Mouse (Mus musculus) MEL (cell line): ENCODE data around the gene Stk38l. TPM values are rescaled to one million over a fixed set of nuclear protein-coding genes. Genes with fewer than 3 reads are reported as not detected.

Experiments used
- DNase-seq: peaks from one replicate; pipeline ENCODE4 v3.0.0; 2011; ENCODE audit warnings: low read depth, low spot score
- H3K27ac ChIP-seq: 2 replicates; pipeline ENCODE4 v1.5.1; 2012; ENCODE audit warnings: low read depth, mild to moderate bottlenecking, control low read depth, low read length, moderate library complexity; ENCODE audit not compliant: control insufficient read depth
- H3K27me3 ChIP-seq, 2 experiments: fragments of 150-350 bp in 1 of 2; sonication (generic) in 1 of 2; 2 replicates each; pipeline ENCODE4 v1.6.1; 2012; ENCODE audit warnings: low read length in 2 of 2, mild to moderate bottlenecking in 2 of 2, improper control_type of control experiment in 1 of 2, moderate library complexity in 1 of 2; ENCODE audit not compliant: insufficient read depth in 2 of 2, control insufficient read depth in 1 of 2
- H3K36me3 ChIP-seq, 2 experiments: 2 replicates each; pipeline ENCODE4 v1.6.1; 2012 to 2014; ENCODE audit warnings: low read length in 2 of 2, improper control_type of control experiment in 1 of 2, inconsistent platforms in 1 of 2, mild to moderate bottlenecking in 1 of 2; ENCODE audit not compliant: insufficient read depth in 2 of 2, control insufficient read depth in 1 of 2
- H3K4me1 ChIP-seq, 2 experiments: fragments of 150-350 bp in 1 of 2; sonication (generic) in 1 of 2; 2 replicates each; pipeline ENCODE4 v1.6.1; 2012; ENCODE audit warnings: low read length in 2 of 2, improper control_type of control experiment in 1 of 2, mild to moderate bottlenecking in 1 of 2; ENCODE audit not compliant: insufficient read depth in 2 of 2, control insufficient read depth in 1 of 2
- H3K4me3 ChIP-seq, 2 experiments: fragments of 150-350 bp in 1 of 2; sonication (generic) in 1 of 2; 2 replicates each; pipeline ENCODE4 v1.5.1; 2012; ENCODE audit warnings: low read depth in 2 of 2, low read length in 2 of 2, mild to moderate bottlenecking in 2 of 2, moderate library complexity in 2 of 2, control low read depth in 1 of 2, improper control_type of control experiment in 1 of 2; ENCODE audit not compliant: control insufficient read depth in 1 of 2, insufficient read depth in 1 of 2
- H3K79me2 ChIP-seq: 2 replicates; pipeline ENCODE4 v1.6.1; 2012; ENCODE audit warnings: mild to moderate bottlenecking, low read length, moderate library complexity; ENCODE audit not compliant: control insufficient read depth, poor library complexity, insufficient read depth
- H3K9ac ChIP-seq: 2 replicates; pipeline ENCODE4 v1.6.1; 2012; ENCODE audit warnings: low read depth, mild to moderate bottlenecking, control low read depth, low read length, moderate library complexity; ENCODE audit not compliant: control insufficient read depth, poor library complexity, severe bottlenecking
- H3K9me3 ChIP-seq: fragments of 150-350 bp; sonication (generic); replicated peaks from 2 replicates; pipeline ENCODE4 v1.6.1; 2012; ENCODE audit warnings: mild to moderate bottlenecking, low read length, improper control_type of control experiment, moderate library complexity; ENCODE audit not compliant: insufficient read depth
- BHLHE40 ChIP-seq: IDR thresholded peaks from 2 replicates; pipeline ENCODE4 v1.6.1; 2012; ENCODE audit warnings: low read depth, mild to moderate bottlenecking, inconsistent platforms, low read length, improper control_type of control experiment, borderline replicate concordance
- CHD2 ChIP-seq: IDR thresholded peaks from 2 replicates; pipeline ENCODE4 v1.6.1; 2011; ENCODE audit warnings: low read length, improper control_type of control experiment
- CTCF ChIP-seq, 3 experiments: IDR thresholded peaks in 2 of 3; conservative IDR thresholded peaks in 1 of 3; 2 replicates each; pipeline ENCODE4 v1.5.1; 2011 to 2012; ENCODE audit warnings: low read length in 3 of 3, low read depth in 2 of 3, mild to moderate bottlenecking in 2 of 3, improper control_type of control experiment in 1 of 3, inconsistent platforms in 1 of 3, mixed read lengths in 1 of 3, moderate library complexity in 1 of 3; ENCODE audit not compliant: control insufficient read depth in 1 of 3, insufficient read depth in 1 of 3, poor library complexity in 1 of 3, severe bottlenecking in 1 of 3
- ELF1 ChIP-seq: IDR thresholded peaks from 2 replicates; pipeline ENCODE4 v1.6.1; 2014; ENCODE audit warnings: low read depth, mild to moderate bottlenecking, inconsistent platforms, low read length, improper control_type of control experiment, moderate library complexity
- HCFC1 ChIP-seq: IDR thresholded peaks from 2 replicates; pipeline ENCODE4 v1.6.1; 2012; ENCODE audit warnings: low read depth, mild to moderate bottlenecking, inconsistent platforms, low read length, improper control_type of control experiment, moderate library complexity
- MAFK ChIP-seq: IDR thresholded peaks from 2 replicates; pipeline ENCODE4 v1.6.1; 2011; ENCODE audit warnings: low read depth, mild to moderate bottlenecking, low read length, improper control_type of control experiment, borderline replicate concordance
- MAX ChIP-seq: IDR thresholded peaks from 2 replicates; pipeline ENCODE4 v1.6.1; 2011; ENCODE audit warnings: low read length, improper control_type of control experiment
- MAZ ChIP-seq: IDR thresholded peaks from 2 replicates; pipeline ENCODE4 v1.6.1; 2012; ENCODE audit warnings: low read depth, mild to moderate bottlenecking, inconsistent platforms, low read length, improper control_type of control experiment
- MEF2A ChIP-seq: IDR thresholded peaks from 2 replicates; pipeline ENCODE4 v1.6.1; 2014; ENCODE audit warnings: low read depth, mild to moderate bottlenecking, inconsistent platforms, low read length, improper control_type of control experiment; ENCODE audit not compliant: poor library complexity, insufficient replicate concordance, severe bottlenecking; ENCODE audit errors: extremely low read depth
- MXI1 ChIP-seq: IDR thresholded peaks from 2 replicates; pipeline ENCODE4 v1.6.1; 2011; ENCODE audit warnings: mild to moderate bottlenecking, low read depth, low read length, improper control_type of control experiment
- MYB ChIP-seq: IDR thresholded peaks from 2 replicates; pipeline ENCODE4 v1.6.1; 2011; ENCODE audit warnings: mild to moderate bottlenecking, low read depth, low read length, improper control_type of control experiment
- POLR2A ChIP-seq, 2 experiments: IDR thresholded peaks; 2 replicates each; pipeline ENCODE4 v1.6.1; 2011 to 2012; ENCODE audit warnings: low read length in 2 of 2, mild to moderate bottlenecking in 2 of 2, control low read depth in 1 of 2, improper control_type of control experiment in 1 of 2, low read depth in 1 of 2, moderate library complexity in 1 of 2; ENCODE audit not compliant: control insufficient read depth in 1 of 2, insufficient read depth in 1 of 2, poor library complexity in 1 of 2
- POLR2AphosphoS2 ChIP-seq: IDR thresholded peaks from 2 replicates; pipeline ENCODE4 v1.6.1; 2011; ENCODE audit warnings: low read length, improper control_type of control experiment
- TAL1 ChIP-seq: IDR thresholded peaks from 2 replicates; pipeline ENCODE4 v1.6.1; 2012; ENCODE audit warnings: mild to moderate bottlenecking, inconsistent platforms, low read length, moderate library complexity, mixed read lengths
- TBP ChIP-seq: IDR thresholded peaks from 2 replicates; pipeline ENCODE4 v1.8.0; 2011; ENCODE audit warnings: low read depth, low read length, improper control_type of control experiment
- TCF12 ChIP-seq: IDR thresholded peaks from 2 replicates; pipeline ENCODE4 v1.6.1; 2014; ENCODE audit warnings: low read depth, mild to moderate bottlenecking, inconsistent platforms, low read length, improper control_type of control experiment, moderate library complexity
- UBTF ChIP-seq: IDR thresholded peaks from 2 replicates; pipeline ENCODE4 v1.6.1; 2012; ENCODE audit warnings: low read depth, mild to moderate bottlenecking, inconsistent platforms, low read length, improper control_type of control experiment, moderate library complexity, borderline replicate concordance; ENCODE audit not compliant: insufficient read depth
- USF1 ChIP-seq: IDR thresholded peaks from 2 replicates; pipeline ENCODE4 v1.6.1; 2014; ENCODE audit warnings: low read depth, mild to moderate bottlenecking, inconsistent platforms, low read length, improper control_type of control experiment, moderate library complexity
- ZKSCAN1 ChIP-seq: IDR thresholded peaks from 2 replicates; pipeline ENCODE4 v1.6.1; 2012; ENCODE audit warnings: low read depth, mild to moderate bottlenecking, inconsistent platforms, low read length, improper control_type of control experiment, moderate library complexity
- polyA plus RNA-seq, 2 experiments: library from polyadenylated mRNA; stranded (reverse) in 1 of 2; unstranded in 1 of 2; fragments of >175 nt in 1 of 2; fragments of >200 nt in 1 of 2; gene quantifications; 2 replicates each; pipeline versions ENCODE4 v1.2.1 to v1.2.4; 2012; ENCODE audit warnings: low replicate concordance in 2 of 2, low read depth in 1 of 2; ENCODE audit not compliant: insufficient read length in 2 of 2, insufficient read depth in 1 of 2, missing spikeins in 1 of 2
- total RNA-seq: library from RNA; depleted of rRNA; stranded (reverse); fragments of 300-350 nt; gene quantifications from 2 replicates; pipeline ENCODE4 v1.2.3, GENCODE M21; 2012

Stk38l gene
- total and polyA plus RNA-seq, 3 experiments = 5.1 to 9.2 TPM; not detected in 1

GRCm38 (mm10) chr6:146781566-146781965 is 56.8 kb downstream of the Stk38l start:
- TF ChIP-seq MAZ = no peak
- TF ChIP-seq HCFC1 = no peak
- no peak for TF ChIP-seq CHD2
- no peak for TF ChIP-seq POLR2A (IDR thresholded peaks at IDR 0.05; ENCODE audit: control insufficient read depth in 1 of 2, insufficient read depth in 1 of 2, low read depth in 1 of 2, low read length in 2 of 2, poor library complexity in 1 of 2)
- no peak for TF ChIP-seq BHLHE40
- no peak for TF ChIP-seq UBTF
- no peak for TF ChIP-seq TCF12
- TF ChIP-seq POLR2AphosphoS2 = no peak
- TF ChIP-seq MAX = no peak
- Histone ChIP-seq H3K36me3 (peaks cover 0 to 19% of the 10 kb centered on the region in 2 experiments), H3K9ac (no peak overlapping the region), H3K9me3 (no peaks in the 10 kb centered on the region), H3K4me3 (no peak overlapping the region), H3K4me1 (peaks cover 14 to 20% of the 10 kb centered on the region in 2 experiments), H3K27ac (no peak overlapping the region), H3K79me2 (no peaks in the 10 kb centered on the region), H3K27me3 (no peaks in the 10 kb centered on the region)
- no peak for DNase-seq

- no peaks in the 10 kb centered on the region for H3K4me1 ChIP-seq
- H3K9ac ChIP-seq = no peak overlapping the region
- no peaks in the 10 kb centered on the region for H3K27me3 ChIP-seq
- no peaks in the 10 kb centered on the region for H3K36me3 ChIP-seq
- H3K79me2 ChIP-seq = no peaks in the 10 kb centered on the region
- no peak overlapping the region for H3K27ac ChIP-seq
- H3K4me3 ChIP-seq = no peak overlapping the region
- TF ChIP-seq TCF12 (no peak), MXI1 (no peak), ELF1 (no peak), MYB (no peak), POLR2A (IDR thresholded peaks at IDR 0.05; ENCODE audit: control insufficient read depth in 1 of 2, insufficient read depth in 1 of 2, low read depth in 1 of 2, low read length in 2 of 2, poor library complexity in 1 of 2) (no peak), TBP (no peak), HCFC1 (no peak), USF1 (no peak), CTCF (IDR thresholded peaks at IDR 0.05 in 2 of 3, conservative IDR thresholded peaks at IDR 0.05 in 1 of 3; ENCODE audit: control insufficient read depth in 1 of 3, insufficient read depth in 1 of 3, low read depth in 2 of 3, low read length in 3 of 3, poor library complexity in 1 of 3, severe bottlenecking in 1 of 3) (no peak), ZKSCAN1 (no peak), UBTF (no peak), BHLHE40 (no peak), MAFK (no peak), TAL1 (no peak), POLR2AphosphoS2 (no peak), MEF2A (no peak)
- TF ChIP-seq, all 39 proteins: peak for 0
- DNase-seq = no peak
- no peaks in the 10 kb centered on the region for H3K9me3 ChIP-seq
Observed at GRCm38 (mm10) chr6:146793527-146793926, 68.7 kb downstream of the Stk38l start.
